Mouse (Mus musculus) midbrain, embryonic 15.5 days (tissue): ENCODE results near the gene Ypel5. TPM values are rescaled to one million over a fixed set of nuclear protein-coding genes. Genes with fewer than 3 reads are reported as not detected.

Experiments
- ATAC-seq: fragments of 200-750 bp; cut with Nextera tagmentation; replicated peaks from 2 replicates; pipeline ENCODE4 v1.8.0; 2017; ENCODE audit warnings: moderate TSS enrichment
- H3K27ac ChIP-seq: fragments of 300-500 bp; sonication (generic); 2 replicates; pipeline ENCODE4 v1.5.1; 2015; ENCODE audit warnings: mild to moderate bottlenecking, inconsistent platforms
- H3K27me3 ChIP-seq: fragments of 300-500 bp; sonication (generic); replicated peaks from 2 replicates; pipeline ENCODE4 v1.6.1; 2015; ENCODE audit warnings: inconsistent platforms
- H3K36me3 ChIP-seq: fragments of 300-500 bp; sonication (generic); replicated peaks from 2 replicates; pipeline ENCODE4 v1.6.1; 2015; ENCODE audit warnings: inconsistent platforms
- H3K4me1 ChIP-seq: fragments of 300-500 bp; sonication (generic); 2 replicates; pipeline ENCODE4 v1.6.1; 2015; ENCODE audit warnings: inconsistent platforms
- H3K4me2 ChIP-seq: fragments of 300-500 bp; sonication (generic); 2 replicates; pipeline ENCODE4 v1.6.1; 2015; ENCODE audit warnings: inconsistent platforms, mild to moderate bottlenecking, moderate library complexity
- H3K4me3 ChIP-seq: fragments of 300-500 bp; sonication (generic); 2 replicates; pipeline ENCODE4 v1.5.1; 2015; ENCODE audit warnings: mild to moderate bottlenecking, inconsistent platforms
- H3K9ac ChIP-seq: fragments of 300-500 bp; sonication (generic); 2 replicates; pipeline ENCODE4 v1.6.1; 2015; ENCODE audit warnings: mild to moderate bottlenecking, inconsistent platforms
- H3K9me3 ChIP-seq: fragments of 300-500 bp; sonication (generic); 2 replicates; pipeline ENCODE4 v1.6.1; 2016; ENCODE audit warnings: inconsistent platforms
- WGBS: fragments of 180-500 bp; shearing (Covaris S2); methylation state at CpG from one replicate; pipeline ENCODE4 v1.1.7; 2015; ENCODE audit warnings: mixed read lengths; 5-methylcytosine and 5-hydroxymethylcytosine counted together
- polyA plus RNA-seq: library from polyadenylated mRNA; unstranded; fragments of >200 nt; fragmentation: Nextera tagmentation; extraction: Ambion mirVana; gene quantifications from 2 replicates; pipeline ENCODE4 v1.2.1, GENCODE M21; 2015

Gene Ypel5
- polyA plus RNA-seq, 1 experiment from 2014 or later = 103 TPM

GRCm38 (mm10) chr17:72897076-72897475 is 60.8 kb downstream of the Ypel5 start:
- 91% methylated on average over 7 of the region's 7 CpGs for WGBS
- H3K4me1 ChIP-seq = no peaks in the 10 kb centered on the region
- no peak overlapping the region for H3K9ac ChIP-seq
- H3K4me2 ChIP-seq = no peak overlapping the region
- H3K27me3 ChIP-seq = no peaks in the 10 kb centered on the region
- no peak overlapping the region for H3K4me3 ChIP-seq
- no peaks in the 10 kb centered on the region for H3K9me3 ChIP-seq
- no peak overlapping the region for H3K27ac ChIP-seq
- no peak for ATAC-seq
- H3K36me3 ChIP-seq = no peaks in the 10 kb centered on the region

- 94% methylated on average over 5 of the region's 5 CpGs for WGBS
- no peak overlapping the region for H3K4me2 ChIP-seq
- no peaks in the 10 kb centered on the region for H3K36me3 ChIP-seq
- H3K27ac ChIP-seq = no peak overlapping the region
- H3K4me1 ChIP-seq = no peaks in the 10 kb centered on the region
- ATAC-seq = no peak
- no peaks in the 10 kb centered on the region for H3K27me3 ChIP-seq
- H3K9ac ChIP-seq = no peak overlapping the region
- no peaks in the 10 kb centered on the region for H3K9me3 ChIP-seq
- no peak overlapping the region for H3K4me3 ChIP-seq
Measured at GRCm38 (mm10) chr17:72897961-72898360, 61.7 kb downstream of the Ypel5 start.

GRCm38 (mm10) chr17:72898775-72899174 is 62.5 kb downstream of the Ypel5 start:
- no peaks in the 10 kb centered on the region for H3K27me3 ChIP-seq
- no peak for ATAC-seq
- H3K36me3 ChIP-seq = no peaks in the 10 kb centered on the region
- no peak overlapping the region for H3K4me3 ChIP-seq
- no peak overlapping the region for H3K9ac ChIP-seq
- no peak overlapping the region for H3K27ac ChIP-seq
- no peak overlapping the region for H3K4me2 ChIP-seq
- H3K4me1 ChIP-seq = no peaks in the 10 kb centered on the region
- no peaks in the 10 kb centered on the region for H3K9me3 ChIP-seq
- WGBS = 67% methylated on average over 3 of the region's 3 CpGs

Other genes with a start within 250 kb of the Ypel5 start
- gene Alk, start 231.8 kb upstream of the Ypel5 start, polyA plus RNA-seq = 7.1 and 7.3 TPM in 2 replicates
- gene Lbh, start 81.9 kb downstream of the Ypel5 start, polyA plus RNA-seq = 5.7 and 5.9 TPM in 2 replicates